Mouse (Mus musculus) right cerebral cortex, postnatal 10 days (tissue): ENCODE results near the gene Doc2b.
"Not testable (repeated sequence)": the region's sequence is repeated elsewhere in the genome, so short reads cannot be mapped to it uniquely, and the experiment has no call there.

Source experiments
- DNase-seq, 2 experiments: peaks; one replicate each; pipeline ENCODE4 v3.0.0; 2021; ENCODE audit warnings: low spot score in 2 of 2

The Doc2b gene

GRCm38 (mm10) chr11:75736978-75737377, 58.9 kb downstream of the Doc2b start:
- no peak for DNase-seq

DNA sequence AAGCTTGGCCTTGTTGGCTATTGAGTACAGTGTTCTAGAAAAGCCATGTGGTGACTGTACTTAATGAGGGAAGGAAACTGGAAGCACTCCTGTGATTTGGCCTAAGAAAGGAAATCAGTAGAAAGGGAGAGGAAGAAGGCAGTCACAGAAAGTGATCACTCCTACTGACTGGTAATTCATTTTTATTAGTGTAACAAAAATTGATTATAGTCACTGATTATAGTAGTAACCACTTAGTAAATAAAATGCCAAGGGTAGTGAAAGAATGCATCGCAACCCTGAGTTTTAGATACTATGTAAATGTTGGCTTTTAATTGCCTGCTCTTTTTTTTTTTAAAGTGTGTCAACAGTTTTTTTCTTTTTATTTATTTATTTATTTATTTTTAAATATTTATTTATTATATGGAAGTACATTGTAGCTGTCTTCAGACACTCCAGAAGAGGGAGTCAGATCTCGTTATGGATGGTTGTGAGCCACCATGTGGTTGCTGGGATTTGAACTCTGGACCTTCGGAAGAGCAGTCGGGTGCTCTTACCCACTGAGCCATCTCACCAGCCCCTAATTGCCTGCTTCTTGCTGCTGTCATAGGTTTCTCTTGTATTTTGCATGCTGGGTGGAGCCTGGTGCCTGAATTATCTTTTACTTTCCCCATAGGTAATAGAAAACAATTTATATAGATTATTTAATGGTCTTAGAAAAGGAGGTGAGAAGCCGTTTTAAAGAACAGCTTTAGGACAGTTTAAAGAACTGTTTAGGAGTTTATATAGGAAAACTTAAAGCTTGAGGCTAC, 60.2 kb downstream of the Doc2b start:
- no peak for DNase-seq

- DNase-seq: peak; percentile 69 to 73
Observed at GRCm38 (mm10) chr11:75733227-75733940, 62.5 kb downstream of the Doc2b start.

GRCm38 (mm10) chr11:75732434-75733226, 63.2 kb downstream of the Doc2b start, which contains the start of gene Ywhae:
Gene Ywhae (plus strand): TSS chr11:75732869.
- peak; percentile 95 to 96 for DNase-seq

DNA sequence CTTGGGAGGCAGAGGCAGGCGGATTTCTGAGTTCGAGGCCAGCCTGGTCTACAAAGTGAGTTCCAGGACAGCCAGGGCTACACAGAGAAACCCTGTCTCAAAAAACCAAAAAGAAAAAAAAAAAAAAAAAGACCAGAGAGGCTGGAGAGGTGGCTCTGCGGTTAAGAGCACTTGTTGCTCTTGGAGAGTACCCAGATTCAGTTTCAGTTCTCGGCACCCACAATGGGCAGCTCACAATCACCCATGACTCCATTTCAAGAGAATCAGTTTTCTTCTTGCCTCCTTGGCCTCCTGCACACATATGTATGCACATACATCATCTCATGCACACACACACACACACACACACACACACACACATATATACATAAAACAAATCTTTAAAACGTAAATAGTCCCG, 68.2 kb downstream of the Doc2b start:
- not testable (repeated sequence) for DNase-seq

- no peak for DNase-seq
Observed at GRCm38 (mm10) chr11:75727168-75727567, 68.7 kb downstream of the Doc2b start.

- DNase-seq: no peak
Observed at GRCm38 (mm10) chr11:75722339-75722738, 73.5 kb downstream of the Doc2b start.
